Mouse (Mus musculus): Measurements from ENCODE around the gene Gm20481.
"Not testable (repeated sequence)": the region's sequence is repeated elsewhere in the genome, so short reads cannot be mapped to it uniquely, and the experiment has no call there.

- TF ChIP-seq CTCF (IDR thresholded peaks at IDR 0.05; ENCODE audit: borderline replicate concordance, control insufficient read depth, extremely low read depth, insufficient read depth, low read length, poor library complexity); POLR2A (IDR thresholded peaks at IDR 0.05; ENCODE audit: control insufficient read depth, extremely low read depth, insufficient read depth, low read length, poor library complexity): not testable (repeated sequence)
Observed at GRCm38 (mm10) chr17:34948721-34949552, 20.8 kb upstream of the Gm20481 start.

All from thymus, adult 2 months (tissue).